In the genomic region with DNA sequence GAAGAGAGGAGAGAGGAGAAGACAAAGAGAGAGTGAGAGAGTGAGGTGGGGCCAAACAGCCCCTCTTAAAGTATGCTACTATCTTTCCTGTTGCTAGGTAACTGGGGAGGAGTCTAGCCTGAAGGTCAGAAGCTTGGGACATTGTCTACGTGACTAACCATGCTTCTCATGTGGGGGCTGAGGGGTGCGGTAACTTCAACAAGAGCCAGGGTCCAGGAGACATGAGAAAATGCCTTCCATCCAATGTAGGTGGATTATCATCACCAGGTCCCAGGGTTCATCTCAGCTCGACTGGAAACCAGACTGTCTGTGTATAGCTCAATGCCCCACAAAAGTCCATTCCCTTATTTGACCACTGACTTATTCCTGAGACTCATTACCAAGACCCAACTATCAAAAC, we compare ENCODE assay signal across 19 mouse cellular contexts.
"Had no signal": no experiment of that assay in that cellular context is flagged by ENCODE, and none has a peak within 500 bp of the region (broad histone marks: within the 10 kb centered on the region; RNA-seq: fewer than 3 reads in every experiment).

No protein-coding gene starts in this region.

- H3K36me3 ChIP-seq: midbrain, embryonic 10.5 days; midbrain, embryonic 12.5 days; neural tube, embryonic 13.5 days; neural tube, embryonic 15.5 days had no signal

- H3K4me1 ChIP-seq: midbrain, embryonic 10.5 days; midbrain, embryonic 12.5 days; neural tube, embryonic 13.5 days; neural tube, embryonic 15.5 days had no signal

- H3K27me3 ChIP-seq: midbrain, embryonic 12.5 days; neural tube, embryonic 13.5 days; neural tube, embryonic 15.5 days had no signal

- ATAC-seq: liver, postnatal 0 days; midbrain, embryonic 16.5 days had no signal

- H3K4me3 ChIP-seq: midbrain, embryonic 10.5 days; midbrain, embryonic 12.5 days; myocyte; neural tube, embryonic 13.5 days; neural tube, embryonic 15.5 days had no signal

- DNase-seq: liver, postnatal 0 days; lung, embryonic 14.5 days; lung, postnatal 10 days; lung, postnatal 4 days; midbrain, embryonic 14.5 days; retina, postnatal 1 day; right cerebral cortex, adult 18-20 months; right cerebral cortex, postnatal 25 days; right cerebral cortex, postnatal 4 days; spleen, adult 18-20 months; thymus, adult 18-20 months; thymus, postnatal 14 days; thymus, postnatal 36 days had no signal

- H3K9me3 ChIP-seq: midbrain, embryonic 10.5 days; midbrain, embryonic 12.5 days; neural tube, embryonic 13.5 days; neural tube, embryonic 15.5 days had no signal

- H3K9ac ChIP-seq: liver, postnatal 0 days; lung, embryonic 14.5 days; midbrain, embryonic 12.5 days; neural tube, embryonic 13.5 days; neural tube, embryonic 15.5 days had no signal

- H3K4me2 ChIP-seq: lung, embryonic 14.5 days; midbrain, embryonic 12.5 days; neural tube, embryonic 13.5 days; neural tube, embryonic 15.5 days had no signal

- H3K27ac ChIP-seq: midbrain, embryonic 10.5 days; midbrain, embryonic 12.5 days; neural tube, embryonic 13.5 days; neural tube, embryonic 15.5 days had no signal
